Mouse (Mus musculus) heart, postnatal 10 days (tissue): Measurements from ENCODE around the gene Adprm. TPM values are rescaled to one million over a fixed set of nuclear protein-coding genes. Genes with fewer than 3 reads are reported as not detected.
"Not testable (repeated sequence)": the region's sequence is repeated elsewhere in the genome, so short reads cannot be mapped to it uniquely, and the experiment has no call there.

Experiments
- DNase-seq, 2 experiments: peaks; one replicate each; pipeline ENCODE4 v3.0.0; 2021
- intact Hi-C: fragments of 180-260 bp; cut with DNase I; formaldehyde crosslinking; loops from one replicate; pipeline ENCODE4 v1.15.1; 2025
- total RNA-seq, 2 experiments: library from RNA; stranded (reverse); gene quantifications; 2 replicates each; pipeline ENCODE4 v1.2.3; 2021

The Adprm gene
- total RNA-seq, 2 experiments from 2014 or later = 14.5 to 15.8 TPM

DNA sequence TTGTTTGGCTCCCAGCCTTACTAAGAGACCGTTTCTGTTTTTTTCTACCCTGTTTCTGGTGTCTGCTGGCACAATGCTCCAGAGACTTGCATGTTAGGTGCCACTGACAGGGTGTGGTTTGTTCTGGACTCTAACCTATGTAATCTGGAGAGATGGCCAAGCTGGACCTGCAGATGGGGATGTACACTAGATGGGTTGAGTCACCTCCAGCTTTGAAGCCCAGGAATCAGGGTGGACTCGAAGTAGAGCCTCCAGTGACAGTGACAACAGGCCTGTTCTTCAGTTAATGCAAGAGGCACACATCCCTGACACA is 20.8 kb downstream of the Adprm start:
- intact Hi-C loops = no loop called here
- no peak for DNase-seq

DNA sequence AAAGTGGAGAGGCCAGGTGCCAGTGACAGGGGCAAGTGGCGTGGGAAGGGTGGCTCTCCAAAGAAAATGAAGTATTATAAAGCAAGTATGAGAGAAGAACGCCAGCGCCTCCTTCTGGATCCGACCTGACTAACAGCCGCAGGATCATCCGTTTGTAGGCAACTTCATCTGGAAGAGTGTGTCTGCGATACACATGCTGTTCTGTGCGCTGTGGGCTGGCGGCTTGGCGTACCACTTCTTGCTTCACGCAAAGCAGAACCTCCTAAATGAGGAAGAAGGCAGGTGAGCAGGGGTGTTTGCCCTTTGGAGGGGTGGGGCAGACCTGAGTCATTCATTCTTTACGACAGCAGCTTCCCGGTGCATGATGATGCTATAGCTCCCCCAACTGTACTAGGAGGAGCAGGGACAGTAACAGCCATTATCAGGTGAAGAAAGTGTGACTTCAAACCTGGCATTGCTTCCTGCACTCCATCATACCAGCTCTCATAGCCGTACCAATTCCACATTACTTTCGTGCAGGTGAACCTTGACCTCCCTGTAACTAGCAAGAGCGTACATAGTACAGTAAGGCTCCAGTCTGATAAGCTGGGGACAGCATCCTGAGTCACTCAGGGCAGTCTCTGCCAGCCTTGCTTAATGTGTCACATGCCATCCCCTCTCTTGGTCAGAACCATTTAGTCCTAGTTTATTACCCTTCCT is 21.3 kb downstream of the Adprm start:
- DNase-seq = no peak
- intact Hi-C loops = no loop called here

DNA sequence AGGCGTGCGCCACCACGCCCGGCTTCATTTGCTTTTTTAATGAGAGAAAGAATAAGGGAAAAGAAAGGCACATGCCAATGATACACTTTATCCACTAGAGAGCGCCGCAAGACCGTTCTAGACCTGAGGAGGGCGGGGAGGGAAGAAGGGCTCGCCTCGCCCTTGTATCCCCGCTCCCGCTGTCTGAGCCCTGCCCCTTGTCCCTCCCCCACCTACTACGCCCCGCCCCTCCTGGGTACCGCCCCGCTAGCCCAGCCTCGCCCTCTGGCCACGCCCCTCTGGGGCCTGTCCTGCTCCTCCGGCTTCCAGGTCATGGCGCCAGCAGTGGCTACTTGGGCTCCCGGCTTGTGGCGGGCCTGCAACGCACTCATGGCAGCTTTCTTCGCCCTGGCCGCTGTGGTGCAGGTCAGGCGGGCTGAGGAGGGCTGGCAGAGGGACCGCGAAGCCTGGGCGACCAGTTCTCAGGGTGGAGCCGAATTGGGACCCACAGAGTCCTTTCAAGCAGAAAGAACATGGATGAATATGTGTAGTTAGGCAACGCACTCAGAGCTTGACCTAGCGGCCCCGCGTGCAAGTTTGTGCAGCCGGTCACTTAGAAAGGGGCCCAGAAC is 27.4 kb downstream of the Adprm start, which contains the start of gene Tmem220:
Gene Tmem220 (plus strand): TSS at position 288 of the 611 bp plus-strand sequence.
- peak; percentile 95 for DNase-seq
- intact Hi-C loops = loop anchor here (1.0 to 5.0 kb wide), 3 partner anchors 27 to 77 kb away; partner anchors contain the start of genes Adprm and Sco1

DNA sequence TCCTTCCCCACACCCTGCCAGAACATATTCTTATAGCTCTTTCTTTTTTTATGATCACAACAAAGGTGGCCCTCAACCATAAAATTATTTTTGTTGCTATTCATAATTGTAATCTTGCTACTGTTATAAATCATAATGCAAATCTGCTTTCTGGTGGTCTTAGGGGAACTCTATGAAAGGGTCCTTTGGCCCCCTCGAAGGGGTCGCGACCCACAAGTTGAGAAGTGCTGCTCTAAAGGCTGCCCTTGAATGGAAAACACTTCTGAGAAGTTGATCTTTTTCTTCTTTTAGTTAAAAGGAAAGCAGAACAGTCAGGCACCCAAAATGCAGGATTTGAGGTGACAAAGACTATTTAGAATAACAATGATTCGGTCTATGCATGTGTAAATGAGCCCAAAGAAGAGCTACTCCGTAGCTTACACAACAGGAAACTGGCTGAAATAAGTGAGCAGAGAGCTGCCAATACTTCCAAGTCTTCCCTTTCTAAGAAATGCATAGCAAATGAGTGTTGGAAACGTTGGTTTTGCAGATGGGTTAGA is 28.5 kb downstream of the Adprm start:
- no peak for DNase-seq
- intact Hi-C loops = loop anchor here (2.0 to 5.0 kb wide), 2 partner anchors 39 to 78 kb away; no protein-coding TSS in a partner anchor

DNA sequence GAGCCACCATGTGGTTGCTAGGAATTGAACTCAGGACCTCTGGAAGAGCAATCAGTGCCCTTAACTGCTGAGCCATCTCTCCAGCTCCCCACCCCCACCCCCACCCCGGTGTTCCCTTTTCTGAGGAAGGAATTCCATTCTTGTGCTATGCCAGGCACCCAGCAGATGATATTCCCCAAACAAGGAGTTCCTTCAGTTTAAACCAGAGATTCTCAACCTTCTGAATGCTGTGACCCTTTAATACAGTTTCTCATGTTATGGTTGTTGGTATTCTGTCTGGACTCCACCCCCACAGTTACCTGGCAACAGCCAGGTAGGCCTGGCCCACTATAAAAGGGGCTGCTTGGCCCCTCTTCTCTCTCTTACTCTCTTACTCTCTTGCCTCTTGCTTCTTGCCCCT is 29.2 kb downstream of the Adprm start:
- intact Hi-C loops = loop anchor here (2.0 to 5.0 kb wide), 2 partner anchors 38 to 79 kb away; no protein-coding TSS in a partner anchor
- not testable (repeated sequence) for DNase-seq

DNA sequence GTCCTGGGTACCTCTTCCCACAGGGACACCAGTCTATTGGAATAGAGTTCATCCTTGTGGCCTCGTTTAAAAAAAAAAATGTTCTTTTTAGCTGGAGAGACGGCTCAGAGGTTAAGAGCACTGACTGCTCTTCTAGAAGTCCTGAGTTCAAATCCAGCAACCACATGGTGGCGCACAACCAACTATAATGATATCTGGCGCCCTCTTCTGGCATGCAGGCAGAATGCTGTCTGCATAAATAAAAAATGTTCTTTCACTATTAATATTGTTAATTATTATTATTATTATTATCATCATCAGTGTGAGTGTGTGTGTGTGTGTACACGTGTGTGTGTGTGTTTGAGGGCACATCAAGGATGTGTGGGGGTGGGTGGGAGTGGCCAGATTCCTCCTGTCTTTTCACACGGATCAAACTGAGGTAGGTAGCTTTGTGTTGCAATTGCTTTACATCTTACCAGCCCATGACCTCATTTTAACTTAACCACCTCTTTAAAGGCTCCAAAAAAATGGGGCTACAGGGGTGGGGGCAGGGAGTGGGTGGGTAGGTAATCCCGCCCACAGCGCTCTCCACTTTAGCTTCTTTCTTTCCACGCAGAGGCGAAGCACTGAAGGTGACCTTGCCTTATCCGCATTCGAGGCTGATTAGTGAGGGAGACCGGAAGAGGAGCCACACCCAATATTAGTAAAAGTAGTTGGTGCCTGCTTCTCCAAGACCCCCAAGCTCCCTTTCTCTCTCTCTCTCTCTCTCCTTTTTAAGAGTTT is 29.9 kb downstream of the Adprm start:
- DNase-seq = peak in 1 of 2 experiments; percentile 37
- intact Hi-C loops = loop anchor here (2.0 to 5.0 kb wide), 2 partner anchors 38 to 80 kb away; no protein-coding TSS in a partner anchor

DNA sequence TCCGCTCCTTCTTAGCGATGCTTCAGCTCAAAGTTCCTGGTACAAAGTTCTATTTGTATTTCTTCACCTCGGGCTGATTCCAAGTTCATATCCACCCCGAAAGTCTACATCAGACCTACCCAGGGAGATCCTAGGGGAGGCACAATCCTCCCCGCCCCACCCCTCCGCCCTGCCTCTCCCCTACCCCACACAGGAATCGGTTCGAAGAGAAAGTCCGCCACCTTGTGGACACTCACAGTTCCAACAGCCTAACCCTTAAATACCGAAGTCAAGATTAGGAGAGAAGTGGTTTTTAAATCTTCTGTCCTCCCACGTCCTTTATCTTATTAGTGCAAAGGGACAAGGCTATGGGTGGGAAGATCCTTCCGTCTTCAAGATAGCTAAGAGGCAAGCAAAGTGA is 31.4 kb downstream of the Adprm start:
- DNase-seq = peak; percentile 72 to 83
- intact Hi-C loops = loop anchor here (1.0 to 5.0 kb wide), 2 partner anchors 81 to 116 kb away; no protein-coding TSS in a partner anchor

DNA sequence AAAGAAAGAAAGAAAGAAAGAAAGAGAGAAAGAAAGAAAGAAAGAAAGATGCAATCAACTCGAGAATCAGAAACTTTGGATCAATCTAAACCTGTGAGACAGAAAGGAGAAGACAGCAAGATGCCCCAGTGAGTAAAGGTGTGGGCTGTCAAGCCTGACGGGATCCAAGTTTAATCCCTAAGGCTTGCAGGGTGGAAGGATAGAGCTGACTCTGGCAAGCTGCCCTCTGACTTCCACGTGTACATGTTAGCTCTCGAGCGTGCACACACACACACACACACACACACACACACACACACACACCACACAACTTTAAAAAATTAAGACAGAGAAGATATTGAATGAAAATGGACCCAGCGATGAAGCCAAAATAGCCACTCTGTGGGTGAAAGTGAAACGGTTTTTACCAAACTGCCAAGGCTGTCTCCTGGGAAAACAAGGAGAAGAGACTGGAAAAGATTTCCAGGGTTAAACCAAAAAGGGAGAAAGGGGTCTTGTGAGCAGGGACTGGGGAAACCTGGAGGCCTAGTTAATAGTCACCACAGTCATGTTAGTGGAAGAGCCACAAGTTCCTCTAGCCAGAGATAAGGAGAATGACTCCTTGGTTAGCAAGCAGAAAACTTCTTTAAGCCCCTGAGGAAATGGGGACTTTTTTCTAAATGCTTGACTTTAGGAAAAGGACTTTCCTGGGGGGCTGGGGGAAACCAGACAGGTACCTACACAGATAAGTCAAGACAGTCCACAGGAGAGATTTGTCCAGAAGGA is 32.5 kb downstream of the Adprm start:
- no peak for DNase-seq
- intact Hi-C loops = loop anchor here (5.0 kb wide), 1 partner anchor 82 kb away; no protein-coding TSS in a partner anchor

DNA sequence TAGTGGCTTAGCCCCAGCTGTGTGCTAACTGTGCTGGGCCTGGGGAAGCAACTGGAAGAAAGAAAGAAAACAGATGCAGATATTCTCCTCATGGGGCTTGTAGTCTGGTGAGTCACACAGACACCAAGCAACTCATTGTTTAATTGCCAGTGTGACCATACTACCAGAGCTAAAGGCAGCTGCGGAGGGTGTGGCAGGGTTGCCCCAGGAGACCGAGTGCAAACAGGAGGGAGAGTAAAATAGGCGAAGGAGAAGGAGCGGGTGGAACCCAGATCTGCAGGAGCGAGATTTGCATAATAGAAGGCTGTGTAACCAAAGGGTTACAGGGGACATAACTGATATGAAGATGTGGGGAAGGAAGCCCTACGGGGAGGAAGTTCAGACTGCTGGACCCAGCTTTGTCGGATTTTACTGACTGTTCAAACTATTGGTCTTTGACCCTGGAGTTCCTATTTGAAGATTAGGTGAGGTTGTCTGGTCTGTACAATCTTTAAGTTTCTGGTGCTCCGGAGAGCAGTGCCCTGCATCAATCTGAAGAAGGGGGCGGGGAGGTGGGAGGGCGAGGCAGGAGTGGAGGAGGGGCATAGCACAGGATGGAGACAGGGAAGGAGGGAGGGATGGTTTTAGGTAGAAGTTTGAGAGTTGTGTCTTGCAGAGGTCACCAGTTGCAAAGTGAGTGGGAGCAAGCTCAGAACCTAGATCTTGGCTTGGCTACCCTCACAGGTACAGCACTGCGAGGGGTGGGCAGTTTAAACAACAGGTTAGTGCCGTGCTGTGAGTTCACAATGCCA is 34.4 kb downstream of the Adprm start:
- peak; percentile 36 to 49 for DNase-seq
- intact Hi-C loops = no loop called here

DNA sequence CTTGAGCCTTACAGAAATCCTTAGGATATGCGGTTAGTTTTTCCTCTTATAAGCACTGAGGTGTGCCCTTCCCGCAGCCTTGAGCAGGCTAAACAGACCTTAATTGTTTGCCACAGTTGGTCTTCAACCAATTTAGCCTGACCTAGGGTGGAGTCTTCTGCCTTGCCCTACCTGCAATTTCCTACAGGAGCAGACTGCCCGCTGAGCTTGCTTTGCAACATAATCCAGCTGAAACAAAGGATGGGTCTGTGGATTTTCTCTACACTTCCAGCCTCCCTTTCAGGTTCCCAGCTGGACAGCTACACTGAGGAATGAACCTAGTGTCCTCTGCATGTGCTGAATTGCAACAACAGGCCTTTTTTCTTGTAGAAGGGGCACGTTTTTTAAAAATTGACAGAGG is 40.8 kb downstream of the Adprm start:
- intact Hi-C loops = no loop called here
- DNase-seq = no peak

DNA sequence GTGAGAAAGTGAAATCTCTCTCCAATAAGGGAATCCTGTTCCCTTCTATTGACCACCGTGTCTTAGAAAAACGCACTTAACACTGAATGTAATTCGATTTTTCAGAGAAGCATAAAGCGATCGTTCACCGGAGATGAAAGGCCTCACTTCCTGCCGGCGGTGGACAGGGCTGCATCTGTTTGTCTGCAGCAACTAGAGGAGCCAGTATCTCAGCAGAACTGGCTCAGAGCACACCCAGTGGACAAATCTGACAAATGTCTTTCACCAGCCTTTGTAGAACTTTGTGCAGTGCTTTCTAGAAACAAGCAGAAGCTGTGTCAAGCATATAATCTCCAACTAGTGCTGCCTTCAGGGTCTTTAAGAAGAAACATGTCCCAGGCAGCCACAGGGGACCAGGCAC is 42.0 kb downstream of the Adprm start:
- intact Hi-C loops = no loop called here
- DNase-seq = no peak

DNA sequence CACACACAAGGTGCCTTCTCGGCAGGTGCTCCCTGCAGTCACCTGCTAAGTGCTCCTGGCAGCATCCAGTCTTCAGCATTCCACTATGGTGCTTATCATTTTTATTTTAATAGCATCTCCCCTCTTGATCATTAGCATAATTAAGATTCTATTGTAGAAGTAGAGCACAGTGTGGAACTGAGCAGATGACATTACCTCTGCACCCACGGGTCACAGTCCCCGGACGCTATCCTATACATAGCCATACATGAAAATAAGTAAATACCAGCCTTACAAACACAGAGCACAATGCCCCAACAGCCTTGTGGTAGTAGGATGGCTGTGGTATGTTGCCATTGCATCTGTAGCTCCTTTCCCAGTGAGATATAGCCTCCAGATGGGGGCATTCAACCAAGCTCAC is 43.9 kb downstream of the Adprm start:
- intact Hi-C loops = no loop called here
- no peak for DNase-seq

DNA sequence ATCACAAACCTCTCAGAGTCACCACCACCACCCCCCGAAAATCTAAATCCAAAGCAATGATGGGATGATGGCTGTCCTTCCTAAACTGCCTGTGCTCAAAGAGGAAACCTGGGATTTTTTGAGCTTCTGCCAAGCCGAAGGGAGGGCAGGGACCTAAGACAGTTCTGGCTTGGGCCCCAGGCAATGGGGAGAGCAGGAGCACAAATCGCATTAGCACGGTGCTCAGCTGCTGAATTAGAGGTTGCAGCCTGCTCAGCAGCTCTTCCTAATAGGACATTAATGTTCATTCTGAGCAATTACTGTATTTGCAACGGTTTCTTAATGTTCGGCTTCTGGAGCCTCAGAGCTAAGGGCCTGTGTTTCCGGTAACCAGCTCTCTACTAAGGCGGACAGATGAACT is 44.4 kb downstream of the Adprm start:
- intact Hi-C loops = no loop called here
- no peak for DNase-seq

DNA sequence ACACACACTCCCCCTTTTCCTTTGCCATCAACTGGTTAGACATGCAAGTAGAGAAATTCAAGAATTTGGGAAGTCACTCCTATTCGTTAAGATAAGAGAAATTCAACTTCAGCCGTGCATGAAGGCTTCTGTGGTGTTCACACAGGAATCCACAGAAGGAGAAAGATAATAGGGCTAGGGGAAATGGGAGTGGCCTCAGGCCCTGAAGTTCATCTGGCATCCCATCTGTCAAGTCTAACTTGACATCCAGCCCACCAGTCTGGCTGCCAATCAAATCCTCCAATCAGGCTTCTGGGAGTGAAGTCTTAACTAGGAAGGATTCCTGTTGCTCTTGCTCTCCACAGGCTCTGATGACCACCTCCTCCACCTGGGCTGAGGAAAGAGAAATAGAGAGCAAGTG is 49.5 kb downstream of the Adprm start:
- intact Hi-C loops = no loop called here
- DNase-seq = no peak

DNA sequence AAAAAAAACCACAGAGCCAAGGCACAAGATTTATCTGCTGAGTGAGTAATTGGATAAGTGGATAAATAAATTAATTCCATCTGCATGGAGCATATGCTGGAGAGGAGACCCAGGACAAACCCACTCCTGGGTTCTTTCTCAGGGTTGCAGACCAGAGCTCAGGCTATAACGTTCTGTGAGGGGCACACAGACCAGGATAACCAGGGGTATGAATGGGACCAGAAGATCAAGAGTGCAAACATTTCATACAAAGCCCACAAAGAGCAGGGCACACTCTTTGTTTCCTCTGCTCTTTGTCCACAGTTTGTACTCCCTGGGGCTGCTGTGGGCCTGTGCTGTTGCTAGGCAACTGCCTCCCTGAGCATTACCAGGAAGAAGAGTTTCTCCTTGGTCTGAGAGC is 50.7 kb downstream of the Adprm start:
- intact Hi-C loops = no loop called here
- no peak for DNase-seq

DNA sequence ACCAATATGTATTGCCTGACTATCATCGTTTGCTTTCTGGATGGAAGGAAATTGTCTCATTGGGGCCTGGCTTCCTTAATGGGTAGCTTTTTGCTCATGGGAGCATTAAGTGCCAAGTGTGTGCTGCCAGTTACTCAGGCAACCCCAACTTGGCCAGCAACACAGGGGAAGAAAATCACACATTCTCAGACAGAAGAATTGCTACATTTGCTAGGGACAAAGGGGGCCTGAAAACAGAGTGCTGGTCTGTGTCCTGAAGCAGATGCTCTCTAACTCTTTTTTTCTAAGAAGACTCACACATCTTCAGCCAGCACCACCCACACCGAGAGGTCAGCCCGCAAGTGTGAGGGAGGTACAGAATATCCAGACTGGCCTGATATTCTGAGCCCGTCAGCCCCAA is 51.7 kb downstream of the Adprm start:
- DNase-seq = no peak
- intact Hi-C loops = no loop called here

DNA sequence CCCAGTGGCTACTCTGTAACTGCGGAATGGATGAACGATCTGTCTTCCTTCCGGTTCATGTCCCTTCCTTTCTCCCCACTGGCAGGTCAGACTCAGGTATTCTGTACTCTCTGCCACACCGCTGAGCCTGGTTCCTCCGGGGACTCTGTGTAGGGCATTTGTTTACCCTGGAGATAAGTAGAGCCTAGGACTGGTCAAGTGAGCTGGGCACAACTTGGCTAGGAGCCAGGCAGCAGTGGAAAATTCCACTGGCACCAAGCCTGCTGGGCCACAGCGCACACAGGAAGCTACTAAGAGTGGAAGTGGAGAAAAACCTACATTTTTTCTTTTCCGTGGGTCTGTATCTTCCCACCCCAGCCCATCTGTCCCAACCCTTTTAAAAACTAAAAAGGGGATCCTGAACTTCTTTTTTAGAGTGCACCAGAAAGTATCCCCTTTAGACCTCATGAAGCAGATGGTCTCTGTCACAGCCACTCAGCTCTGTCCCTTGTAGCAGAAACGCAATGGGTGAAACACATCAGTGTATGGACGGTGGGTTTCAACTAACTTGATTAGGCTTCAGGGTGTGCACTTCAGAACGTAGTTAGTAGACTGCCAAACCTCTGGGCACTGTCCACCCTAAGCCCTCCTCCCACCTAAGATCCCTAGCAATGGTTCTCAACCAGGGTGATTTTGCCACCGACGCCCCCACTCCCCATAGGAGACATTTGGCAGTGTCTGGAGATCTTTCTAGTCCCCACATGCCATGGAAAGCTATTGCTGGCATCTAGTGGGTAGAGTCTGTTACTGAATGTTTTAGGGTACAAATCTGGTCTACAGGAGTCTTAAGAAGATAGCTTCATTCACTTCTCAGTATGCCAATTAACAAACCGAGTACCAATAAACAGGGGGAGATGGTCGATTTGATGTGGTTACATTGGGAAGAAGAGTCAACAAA is 53.7 kb downstream of the Adprm start:
- peak; percentile 82 to 84 for DNase-seq
- intact Hi-C loops = no loop called here

DNA sequence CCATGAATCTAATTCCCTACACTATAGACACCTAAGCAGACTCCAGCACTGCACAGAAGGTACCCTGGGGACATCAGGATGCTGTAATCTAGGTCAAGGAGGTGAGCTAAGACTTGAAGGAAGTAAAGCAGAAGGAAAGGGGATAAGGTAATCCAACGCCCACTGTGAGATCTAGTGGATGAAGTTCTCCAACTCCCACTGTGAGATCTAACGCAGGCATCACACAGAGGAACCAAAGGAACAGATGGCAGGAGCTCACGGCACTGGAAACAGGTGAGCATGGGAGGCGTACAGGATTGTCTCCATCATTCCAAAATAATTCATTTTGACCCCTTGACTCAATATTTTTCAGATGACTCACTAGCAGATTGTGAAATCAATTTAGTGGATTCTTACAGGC is 55.9 kb downstream of the Adprm start:
- intact Hi-C loops = no loop called here
- DNase-seq = no peak

DNA sequence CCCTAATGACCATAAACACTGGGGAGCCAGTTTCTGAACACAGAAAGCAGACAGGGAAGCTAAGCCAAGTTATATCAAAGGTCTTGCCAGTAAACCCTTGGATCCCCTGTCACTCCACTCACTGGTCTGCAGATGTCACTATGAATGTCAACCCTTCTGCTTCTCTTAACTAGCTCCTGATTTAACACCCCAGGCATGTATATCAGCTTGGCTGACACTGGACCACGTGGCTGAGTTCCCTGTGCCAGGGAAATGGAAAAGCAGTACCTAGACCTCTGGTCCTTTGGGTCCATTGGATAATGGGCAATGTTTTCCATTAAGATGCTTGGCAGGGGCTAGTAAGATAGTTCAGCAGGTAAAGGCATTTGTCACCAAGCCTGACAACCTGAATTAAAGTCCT is 58.7 kb downstream of the Adprm start:
- DNase-seq = peak; percentile 44 to 64
- intact Hi-C loops = no loop called here
